Mouse (Mus musculus) ovary, postnatal 36 days (tissue): ENCODE results near the gene Aqp3.

Source experiments
- DNase-seq: peaks from one replicate; pipeline ENCODE4 v3.0.0; 2022; ENCODE audit warnings: low spot score, mixed read lengths

Gene Aqp3

DNA sequence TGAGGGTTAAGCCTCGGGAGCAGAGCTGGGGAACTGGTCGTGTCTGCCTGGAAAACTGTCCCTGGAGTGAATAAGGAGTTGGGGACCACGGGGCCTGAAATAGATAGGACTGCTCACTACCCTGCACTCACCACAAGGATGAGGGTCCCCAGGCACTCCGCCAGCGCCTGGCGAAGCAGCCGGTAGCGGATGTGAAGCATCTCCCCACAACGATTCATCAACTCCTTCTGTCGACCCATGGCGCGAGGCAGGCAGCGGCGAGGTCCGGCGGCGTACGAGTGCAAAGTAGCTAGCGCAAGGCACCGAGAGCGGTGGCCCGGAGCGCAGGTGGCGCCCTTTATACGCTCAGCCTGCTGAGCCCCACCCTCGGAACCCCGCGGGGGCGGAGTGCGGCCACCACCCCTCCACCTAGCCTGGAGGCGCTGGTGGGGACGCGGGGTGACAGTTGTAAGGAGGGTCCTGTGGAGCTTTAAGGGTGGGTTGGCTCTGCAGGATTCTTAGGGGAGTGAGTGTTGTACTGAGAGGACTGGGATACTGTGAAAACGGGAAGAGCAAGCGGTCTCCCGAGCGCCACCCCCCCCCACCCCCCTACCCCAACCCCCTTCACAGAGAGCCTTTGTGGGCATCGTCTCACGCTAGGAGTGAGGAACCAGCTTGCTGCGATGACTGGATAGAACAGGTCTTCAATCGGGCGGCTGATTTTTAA, at the start of gene Aqp3:
TSS of gene Aqp3 (minus strand) at position 313 of the 706 bp plus-strand sequence.
- peak; percentile 50 for DNase-seq

DNA sequence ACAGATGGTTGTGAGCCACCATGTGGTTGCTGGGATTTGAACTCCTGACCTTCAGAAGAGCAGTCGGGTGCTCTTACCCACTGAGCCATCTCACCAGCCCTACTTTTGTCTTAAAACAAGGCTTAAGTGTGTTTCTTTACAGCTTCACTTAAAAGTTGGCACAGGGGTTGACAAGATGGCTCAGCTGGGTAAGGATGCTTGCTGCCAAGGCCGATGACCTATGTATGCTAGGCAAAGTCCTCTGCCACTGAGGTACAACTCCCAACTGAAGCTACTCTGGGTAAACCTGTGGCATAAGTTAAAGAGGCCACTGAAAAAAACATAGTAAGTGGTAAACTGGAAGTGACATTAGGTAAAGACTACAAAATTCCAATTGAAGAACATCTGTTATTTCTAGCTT, 44.6 kb upstream of the Aqp3 start:
- DNase-seq, result no peak

DNA sequence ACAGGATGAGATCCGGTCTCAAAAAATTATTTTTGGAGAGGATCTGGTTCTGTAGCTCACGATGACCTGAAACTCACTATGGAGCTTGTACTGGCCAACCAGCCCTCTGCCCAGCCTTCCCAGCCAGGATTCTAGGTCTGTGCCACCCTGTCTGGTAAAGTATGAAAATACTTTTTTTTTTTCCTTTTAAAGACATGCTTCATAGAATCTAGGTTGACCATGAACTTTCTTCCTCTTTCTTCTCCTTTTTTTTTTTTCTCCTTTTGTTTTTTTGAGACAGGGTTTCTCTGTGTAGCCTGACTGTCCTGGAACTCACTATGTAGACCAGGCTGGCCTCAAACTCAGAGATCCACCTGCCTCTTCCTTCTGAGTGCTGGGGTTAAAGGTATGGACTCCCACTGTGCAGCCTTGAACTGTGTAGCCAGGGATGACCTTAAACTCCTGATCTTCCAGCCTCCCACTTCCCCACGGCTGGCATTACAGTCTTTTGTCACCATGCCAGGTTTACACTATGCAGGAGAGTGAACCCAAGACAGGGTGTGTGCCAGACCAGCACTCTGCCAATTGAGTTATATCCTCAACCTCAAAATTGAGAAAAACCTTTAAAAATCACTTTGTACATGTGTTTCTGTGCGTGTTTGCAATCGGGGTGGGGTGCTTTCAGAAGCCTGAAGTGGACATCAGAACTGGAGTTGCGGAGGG, 42.3 kb upstream of the Aqp3 start:
- no peak for DNase-seq

DNA sequence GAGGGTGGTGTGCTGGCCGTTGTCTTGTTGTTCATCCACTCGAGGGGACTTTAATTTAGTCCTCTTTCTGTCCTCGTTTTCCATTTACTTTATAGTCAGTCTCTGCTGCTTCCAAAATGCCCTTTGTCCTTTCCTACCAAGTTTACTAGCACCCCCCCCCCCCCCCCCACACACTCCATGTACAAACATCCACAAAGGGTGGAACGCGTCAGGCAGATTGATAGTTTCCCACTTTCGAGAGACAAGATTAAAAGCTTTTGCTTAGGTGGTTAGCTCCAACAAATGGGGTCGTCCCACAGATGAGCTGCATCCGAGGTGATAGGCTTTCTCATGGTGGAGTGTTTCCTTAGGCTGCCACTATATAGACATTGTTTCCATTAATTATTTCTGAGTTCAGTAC, 38.8 kb upstream of the Aqp3 start:
- no peak for DNase-seq

DNA sequence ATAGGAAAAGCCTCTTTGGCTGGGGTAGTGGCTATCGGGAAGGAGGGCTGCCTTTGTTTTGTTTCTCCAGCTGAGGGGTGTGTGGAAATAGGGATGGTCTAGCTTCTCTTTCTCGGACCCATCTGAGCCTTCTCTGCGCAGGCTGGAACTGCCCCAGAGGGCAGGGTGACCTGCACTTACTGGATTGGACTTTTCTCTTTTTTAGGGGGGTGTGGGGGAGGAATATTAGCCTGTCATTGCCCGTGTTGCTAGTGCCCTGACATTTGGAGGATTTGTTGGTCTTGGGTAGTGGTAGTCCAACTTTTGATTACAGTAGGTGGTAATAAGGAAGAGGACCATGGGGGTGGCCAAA, 38.4 kb upstream of the Aqp3 start:
- DNase-seq, result peak; percentile 62

DNA sequence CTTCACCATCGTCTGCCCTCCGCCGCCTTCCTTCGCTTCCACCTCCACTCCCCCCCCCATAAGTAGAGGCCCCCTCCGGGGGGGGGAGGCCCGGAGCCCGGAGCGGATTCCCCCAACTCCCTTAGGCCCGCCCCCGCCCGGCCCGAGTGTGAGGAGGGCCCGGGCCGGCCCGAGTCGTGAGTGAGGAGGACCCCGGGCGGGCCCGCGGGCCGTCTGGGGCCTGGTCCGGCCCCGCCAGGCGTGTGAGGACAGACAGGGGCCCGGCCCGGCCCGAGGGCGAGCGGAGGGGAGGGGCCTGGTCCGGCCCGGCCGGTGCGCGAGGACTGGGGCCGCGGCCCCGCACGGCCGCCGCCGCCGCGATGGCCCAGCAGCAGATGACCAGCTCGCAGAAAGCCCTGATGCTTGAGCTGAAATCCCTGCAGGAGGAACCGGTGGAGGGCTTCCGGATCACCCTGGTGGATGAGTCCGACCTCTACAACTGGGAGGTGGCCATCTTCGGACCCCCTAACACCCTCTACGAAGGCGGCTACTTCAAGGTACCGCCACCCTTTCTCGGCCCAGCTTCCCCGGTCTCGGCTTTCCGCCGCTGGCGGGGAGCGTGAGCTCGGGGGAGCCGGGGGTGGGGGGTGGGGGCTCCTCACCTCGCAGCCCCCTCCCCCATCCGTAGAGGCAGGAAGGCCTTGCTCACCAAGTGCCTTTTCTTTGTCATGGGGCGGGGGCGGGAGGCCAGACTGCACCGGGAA, 37.9 kb upstream of the Aqp3 start, which contains the start of gene Ube2r2:
TSS of gene Ube2r2 (plus strand) at position 33 of the 743 bp plus-strand sequence.
- DNase-seq, result peak; percentile 81

DNA sequence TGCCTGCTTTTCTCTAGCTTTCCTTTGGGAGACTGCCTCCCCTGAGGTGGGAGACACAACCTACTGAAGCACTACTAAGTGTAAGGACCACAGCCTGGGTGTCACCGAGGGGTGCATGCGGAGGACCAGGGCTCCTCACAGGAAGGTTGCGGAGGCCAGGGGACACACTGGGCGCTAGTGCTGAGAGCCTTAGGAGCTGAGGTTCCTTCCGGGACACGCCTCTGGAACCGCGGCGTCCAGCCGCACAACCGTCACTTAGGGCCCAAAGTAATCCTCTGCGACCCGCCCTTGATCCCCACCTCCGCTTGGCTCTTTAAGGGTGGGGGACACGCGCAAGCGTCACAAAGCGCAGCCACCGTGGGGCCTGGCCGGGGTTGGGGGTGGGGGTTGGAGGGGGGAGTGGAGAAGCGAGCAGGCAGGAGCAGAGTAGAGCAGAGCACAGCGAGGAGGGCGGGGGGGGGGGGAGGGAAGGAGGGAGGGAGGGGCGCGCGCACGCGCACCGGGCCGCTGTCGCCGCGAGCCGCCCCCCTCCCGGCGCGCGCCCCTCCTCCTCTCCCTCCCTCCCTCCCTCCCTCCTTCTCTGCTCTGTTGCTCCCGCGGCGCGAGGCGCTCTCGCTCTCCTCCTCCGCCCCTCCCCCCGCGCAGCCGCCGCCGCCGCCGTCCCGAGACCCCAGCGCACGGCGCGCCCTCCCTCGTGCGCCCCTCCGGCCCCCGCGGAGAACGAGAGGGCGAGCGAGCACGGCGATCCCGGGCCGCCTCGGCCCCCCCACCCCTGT, 37.1 kb upstream of the Aqp3 start:
- DNase-seq, result peak; percentile 76

DNA sequence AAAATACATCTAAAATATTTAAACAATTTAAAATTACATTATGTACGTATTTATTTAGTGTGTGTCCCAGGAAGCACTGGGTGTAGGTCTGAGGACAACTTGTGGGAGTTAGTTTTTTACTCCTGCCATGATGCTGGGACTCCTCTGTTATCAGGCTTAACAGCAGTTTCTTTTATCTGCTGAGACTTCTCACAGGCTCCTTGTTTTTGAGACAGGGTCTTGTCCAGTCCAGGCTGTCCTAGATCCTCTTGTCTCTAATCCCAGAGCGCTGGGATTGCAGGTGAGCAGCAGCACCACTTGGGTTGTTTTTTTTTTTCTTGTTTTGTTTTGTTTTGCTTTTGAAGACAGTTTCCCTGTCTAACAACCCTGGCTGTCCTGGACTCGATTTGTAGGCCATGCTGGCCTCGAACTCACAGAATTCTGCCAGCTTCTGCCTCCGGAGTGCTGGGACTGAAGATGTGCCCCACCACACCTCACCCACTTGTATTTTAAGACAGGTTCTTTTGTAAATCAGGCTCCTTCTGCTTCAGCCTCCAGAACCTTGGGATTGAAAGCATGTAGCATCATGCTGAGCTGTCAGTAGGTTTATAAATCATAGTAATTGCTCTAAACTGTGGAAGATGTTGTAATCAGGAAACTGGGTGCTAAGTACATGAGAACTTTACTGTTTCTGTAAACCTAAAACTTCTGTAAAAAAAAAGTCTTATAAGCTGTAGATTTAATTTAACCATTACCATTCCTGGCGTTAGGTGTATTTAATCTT, 35.7 kb upstream of the Aqp3 start:
- no peak for DNase-seq

DNA sequence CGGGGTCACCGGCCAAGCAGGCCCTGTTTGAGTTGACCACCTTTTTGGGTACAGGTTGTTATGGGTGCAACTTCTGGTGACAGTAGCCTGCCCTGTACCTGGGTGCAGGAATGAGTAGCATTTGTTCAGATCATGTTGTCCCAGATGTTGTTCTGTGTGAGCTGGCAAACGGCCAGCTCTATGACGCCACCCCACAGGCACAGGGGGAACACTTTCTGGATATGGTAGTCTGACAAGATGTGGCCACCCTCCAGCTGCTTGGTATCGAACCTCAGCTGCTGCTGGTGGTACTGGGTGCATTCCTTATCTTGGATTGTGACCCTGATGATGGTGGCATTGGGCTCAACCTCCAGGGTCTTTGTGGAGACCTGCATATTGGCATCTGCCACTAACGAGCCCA, 34.5 kb upstream of the Aqp3 start:
- no peak for DNase-seq

DNA sequence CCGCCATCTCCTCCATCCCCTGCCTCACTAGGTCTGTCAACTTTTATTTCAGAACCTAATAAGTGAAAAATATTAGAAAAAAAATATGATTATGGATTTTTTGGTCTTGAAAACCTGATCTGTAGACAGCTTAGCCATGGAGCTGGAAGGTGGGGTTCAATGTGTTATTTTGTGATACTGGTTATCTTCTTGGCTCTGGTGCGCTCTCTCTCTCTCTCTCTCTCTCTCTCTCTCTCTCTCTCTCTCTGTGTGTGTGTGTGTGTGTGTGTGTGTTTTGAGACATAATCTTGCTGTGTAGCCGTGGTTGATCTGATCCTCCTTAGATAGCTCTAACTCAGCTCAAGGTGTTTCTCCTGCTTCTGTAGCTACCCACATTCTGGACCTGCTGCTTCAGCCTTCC, 31.9 kb upstream of the Aqp3 start:
- DNase-seq, result no peak

DNA sequence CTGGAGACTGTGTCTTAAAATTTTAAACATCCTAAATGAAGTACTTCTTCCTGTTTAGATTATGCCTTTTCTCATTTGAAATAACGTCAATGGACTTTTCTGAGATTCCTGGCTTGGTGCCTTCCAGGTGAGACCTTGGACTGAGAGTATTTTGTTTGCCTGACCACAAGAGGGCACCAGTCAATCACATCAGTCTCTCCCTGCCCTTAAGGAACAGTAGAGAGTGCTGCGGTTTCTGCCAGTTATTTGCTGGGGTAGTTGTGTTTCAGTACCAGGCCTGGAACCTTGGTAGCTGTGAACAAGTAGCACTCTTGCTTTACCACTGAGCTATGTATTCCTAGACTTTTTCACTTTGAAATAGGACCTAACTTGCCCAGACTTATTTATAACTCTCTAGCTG, 31.4 kb upstream of the Aqp3 start:
- DNase-seq, result peak; percentile 26

DNA sequence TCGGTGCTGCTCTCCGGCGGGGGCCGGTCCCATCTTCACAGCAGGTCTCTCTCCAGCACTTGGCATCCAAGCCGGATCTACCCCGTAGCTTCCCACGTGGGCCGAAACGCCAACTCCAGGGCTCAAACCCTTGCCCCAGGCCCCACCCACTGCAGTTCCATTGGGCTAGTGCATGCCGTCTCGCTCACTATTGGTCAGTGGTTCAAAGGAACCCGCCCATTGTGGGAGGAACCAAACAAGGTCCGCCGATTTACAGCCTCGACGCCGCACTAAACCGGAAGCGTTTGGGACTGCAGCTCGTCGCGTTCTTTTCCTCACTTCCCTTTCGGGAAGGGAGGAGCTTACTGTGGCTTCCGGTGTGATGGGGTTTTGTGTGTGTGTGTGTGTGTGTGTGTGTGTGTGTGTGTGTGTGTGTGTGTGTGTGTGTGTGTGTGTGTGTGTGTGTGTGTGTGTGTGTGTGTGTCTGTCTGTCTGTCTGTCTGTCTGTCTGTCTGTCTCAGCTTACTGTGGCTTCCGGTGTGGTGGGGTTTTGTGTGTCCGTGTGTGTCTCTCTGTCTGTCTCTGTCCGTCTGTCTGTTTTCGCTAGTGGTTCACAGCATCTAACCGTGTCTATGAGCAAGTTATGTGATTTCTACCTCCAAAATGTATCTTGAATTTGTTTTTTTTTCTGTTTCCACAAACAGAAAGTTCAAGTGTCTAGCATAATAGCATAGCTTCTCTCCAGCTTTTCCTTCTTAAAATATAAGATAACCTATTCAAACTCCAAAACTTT, 26.4 kb upstream of the Aqp3 start, which contains the start of gene Nol6:
TSS of gene Nol6 (minus strand) at position 276 of the 772 bp plus-strand sequence.
- peak; percentile 95 for DNase-seq

DNA sequence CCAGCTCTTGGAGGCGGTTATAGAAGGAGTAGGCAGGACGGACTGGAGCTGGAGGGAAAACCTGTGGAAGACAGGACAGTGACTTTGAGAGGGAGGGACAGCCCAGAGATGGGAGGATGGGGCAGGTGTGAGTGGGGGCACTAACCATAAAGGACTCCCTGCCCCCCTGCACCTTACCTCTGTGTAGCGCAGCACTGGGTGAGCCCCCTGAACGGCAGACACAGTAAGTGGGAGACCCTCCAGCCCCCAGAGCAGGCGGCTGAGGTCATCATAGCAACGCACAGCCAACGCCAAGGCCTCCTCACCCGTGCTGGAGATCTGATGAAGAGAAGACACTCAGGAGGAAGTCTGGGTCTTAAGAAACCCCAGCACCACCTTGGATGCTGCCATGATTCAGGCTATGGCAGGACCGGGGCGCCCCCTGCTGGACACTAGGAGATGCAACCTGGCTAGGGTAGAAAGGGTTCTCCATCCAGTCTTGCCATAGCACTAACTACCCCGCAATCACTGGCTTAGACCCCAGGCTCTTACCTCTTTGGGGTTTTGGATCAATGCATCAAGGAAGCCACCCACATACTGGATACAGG, 20.8 kb upstream of the Aqp3 start:
- peak; percentile 56 for DNase-seq

DNA sequence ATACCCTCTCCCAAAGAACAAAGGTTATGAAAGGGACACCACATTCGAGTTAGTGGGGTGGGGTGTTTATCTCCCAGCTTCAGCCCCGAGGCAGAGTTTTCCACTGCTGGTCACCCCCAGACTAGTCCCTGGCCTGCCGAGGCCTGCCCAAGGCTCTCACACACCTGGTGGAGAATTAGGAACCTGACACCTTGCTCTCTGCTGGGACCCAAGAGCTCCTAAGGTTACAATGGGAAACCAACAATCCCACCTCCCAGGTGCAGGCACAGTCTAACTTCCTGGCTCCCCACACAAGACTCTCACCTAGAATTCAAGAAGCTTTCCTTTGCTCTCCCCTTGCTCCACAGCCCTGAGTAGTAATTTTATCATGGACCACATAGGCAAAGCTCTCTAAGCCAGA, 18.8 kb upstream of the Aqp3 start:
- DNase-seq, result no peak

DNA sequence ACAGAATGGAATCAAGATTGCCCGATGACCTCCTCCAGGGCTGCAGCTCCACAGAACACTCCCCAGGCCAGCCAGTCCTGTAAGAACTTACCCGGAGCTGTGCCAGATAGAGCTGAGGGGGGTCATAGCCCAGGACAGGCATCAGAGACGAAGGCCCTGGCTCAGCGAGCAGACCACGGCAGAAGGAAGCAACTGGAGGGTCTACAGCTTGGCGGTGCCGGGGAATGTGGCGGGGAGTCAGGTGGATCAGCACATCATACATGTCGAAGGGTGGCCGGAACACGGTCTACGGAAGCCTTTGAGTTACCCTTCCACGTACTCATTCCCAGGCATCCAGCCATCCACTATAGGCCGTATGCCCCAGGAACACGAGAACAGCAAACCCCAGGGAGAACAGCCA, 17.8 kb upstream of the Aqp3 start:
- no peak for DNase-seq

DNA sequence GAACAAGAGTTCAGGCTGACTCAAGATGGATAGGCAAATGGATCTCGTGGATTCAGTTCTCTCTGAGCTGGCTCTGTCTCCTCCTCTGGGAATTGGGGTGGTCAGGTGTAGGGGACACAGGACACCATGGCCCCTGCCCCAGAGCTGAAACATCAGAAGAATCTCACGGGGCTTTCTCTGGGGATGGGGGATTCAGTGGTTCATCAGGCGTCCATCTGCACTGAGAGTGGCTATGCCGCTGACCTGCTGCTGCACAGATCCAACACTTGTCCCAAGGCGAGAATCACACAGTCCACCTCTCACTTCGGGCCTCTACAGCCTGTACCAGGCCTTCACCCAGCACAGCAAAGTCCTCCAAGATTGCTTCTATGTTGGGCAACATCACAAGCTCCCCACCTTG, 17.1 kb upstream of the Aqp3 start:
- no peak for DNase-seq

DNA sequence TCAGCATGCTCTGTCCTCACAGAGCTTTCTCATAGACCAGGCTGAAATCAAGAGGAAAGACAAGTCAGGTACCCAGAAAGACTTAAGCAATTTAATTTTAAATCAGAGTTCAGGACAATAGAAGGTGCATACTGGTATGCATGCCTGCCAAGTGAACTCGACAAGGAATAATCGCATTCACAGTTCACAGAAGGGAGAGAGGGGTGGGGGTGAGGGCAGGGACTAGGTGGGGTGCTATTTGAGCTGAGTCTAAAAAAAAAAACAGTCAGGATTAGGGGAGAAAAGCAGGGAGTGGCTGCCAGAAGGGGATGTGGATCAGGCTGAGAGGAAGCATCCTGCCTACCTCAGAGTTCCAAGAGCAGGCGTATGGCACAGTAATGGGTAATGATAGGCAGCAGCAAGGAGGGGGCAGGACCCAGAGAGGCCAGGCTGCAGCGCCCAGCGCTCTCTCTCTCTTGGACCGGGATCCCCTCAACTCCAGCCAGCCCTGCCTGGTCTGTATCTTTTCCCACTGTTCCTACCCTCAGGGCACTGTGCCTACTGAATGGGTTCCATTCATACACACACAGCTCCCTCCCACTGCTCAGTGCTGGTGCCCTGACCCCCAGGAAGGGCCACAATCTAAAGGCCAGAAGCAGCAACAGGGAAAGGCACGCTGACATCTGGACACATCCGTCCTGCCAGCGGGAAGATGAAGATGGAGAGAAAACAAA, 16.5 kb upstream of the Aqp3 start:
- DNase-seq, result no peak

DNA sequence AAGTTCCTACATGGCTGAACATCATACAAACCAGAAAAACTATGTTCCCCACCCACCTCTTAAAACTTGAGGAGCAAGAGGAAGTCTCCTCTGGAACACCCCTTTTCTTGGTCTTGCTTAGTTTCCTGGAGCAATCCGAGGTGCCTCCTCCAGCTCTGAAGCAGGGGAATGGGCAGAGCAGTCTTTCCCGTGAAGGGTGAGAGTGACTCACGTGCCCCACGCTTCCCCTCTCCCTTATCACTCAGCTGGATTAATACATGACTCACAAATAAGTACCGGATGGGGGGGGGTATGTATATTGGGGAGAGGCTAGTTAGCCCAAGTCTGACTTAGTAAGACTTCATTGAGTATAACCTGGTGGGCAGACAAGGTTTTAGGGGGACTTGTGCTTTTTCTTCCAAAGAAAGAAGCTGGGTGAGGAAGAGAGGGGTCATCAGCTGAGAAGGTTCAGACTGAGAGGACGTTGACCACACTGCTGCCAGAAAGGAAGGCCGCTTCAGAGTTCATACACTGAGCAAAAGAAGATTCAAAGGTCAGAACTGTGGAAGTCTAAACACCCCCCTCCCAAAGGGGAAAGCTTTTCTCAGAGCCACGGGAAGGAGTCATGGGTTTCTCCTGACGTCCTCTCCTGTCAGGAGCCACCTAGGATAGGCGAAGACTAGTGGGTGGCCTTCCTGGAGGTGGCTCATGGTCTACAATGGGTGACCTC, 10.9 kb upstream of the Aqp3 start:
- DNase-seq, result no peak

DNA sequence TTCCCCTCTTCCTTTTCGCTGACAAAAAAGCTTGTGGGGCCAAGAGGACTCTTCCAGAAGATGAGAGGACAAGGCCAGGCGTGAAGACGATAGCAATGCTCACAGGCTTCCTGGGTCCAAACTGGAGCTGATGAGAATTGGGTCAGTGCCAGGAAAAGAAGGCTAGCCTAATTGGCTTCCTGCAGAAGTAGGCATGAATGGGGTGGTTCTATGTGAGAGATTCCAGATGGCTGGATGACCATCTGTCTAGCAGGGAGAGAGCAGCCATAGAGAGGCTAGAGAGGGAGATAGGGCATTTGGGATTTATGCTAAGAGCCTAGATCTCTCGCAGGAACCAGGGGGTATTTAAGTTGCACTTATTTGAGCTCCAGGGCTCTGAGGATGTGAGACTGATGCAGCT, 9.5 kb upstream of the Aqp3 start:
- no peak for DNase-seq
